Mouse (Mus musculus): Measurements from ENCODE around the gene Tmie. TPM values are rescaled to one million over a fixed set of nuclear protein-coding genes. Genes with fewer than 3 reads are reported as not detected.
A peak's percentile ranks its signal among the peaks of the same experiment; 100 is the strongest.

The Tmie gene
- 4.1 and 4.3 TPM in 2 replicates for polyA plus RNA-seq (2012; rRNA removed)

DNA sequence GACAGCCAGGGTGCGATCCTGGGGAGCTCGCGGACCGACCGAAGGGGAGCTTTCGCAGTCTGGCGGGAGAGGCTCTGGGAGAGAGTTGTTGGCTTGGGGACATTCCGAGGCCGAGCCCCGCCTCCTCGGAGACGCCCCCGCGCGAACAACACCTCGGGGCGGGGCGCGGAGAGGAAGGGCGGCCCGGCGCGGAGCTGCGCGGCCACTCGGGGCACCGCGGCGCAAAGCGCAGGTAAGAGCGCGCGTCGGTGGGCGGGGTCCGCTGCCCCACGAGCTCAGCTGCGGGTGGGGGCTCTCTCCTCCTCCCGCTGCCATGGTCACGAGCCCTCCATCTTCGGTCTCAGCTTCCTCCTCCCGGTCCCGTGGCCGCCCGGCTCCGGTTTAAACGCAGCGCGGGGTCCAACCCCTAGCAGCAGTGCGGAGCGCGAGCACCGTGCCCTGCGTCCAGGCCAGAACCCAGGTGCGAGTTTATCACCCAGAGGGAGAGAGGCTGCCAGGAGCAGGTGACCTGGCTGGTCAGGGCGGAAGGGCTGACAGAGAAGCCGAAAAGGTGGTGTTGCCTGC, at the start of gene Tmie:
Gene Tmie (minus strand): TSS at position 116 of the 564 bp plus-strand sequence.
- under 1% methylated on average over 57 of the region's 57 CpGs for WGBS
- peak; percentile 84 for DNase-seq
- peak within 1 kb of the TSS; percentile 91 for H3K4me3 ChIP-seq (replicated peaks; ENCODE audit: extremely low read depth, low read depth, low read length)
- TF ChIP-seq CTCF (IDR thresholded peaks at IDR 0.05; ENCODE audit: insufficient read depth, low read length) (no peak), POLR2A (IDR thresholded peaks at IDR 0.05; ENCODE audit: borderline replicate concordance, extremely low read depth, low read depth, low read length) (peak; percentile 88; the same call in 1 of the 2 replicates)
- H3K4me1 ChIP-seq (ENCODE audit: control insufficient read depth, insufficient read depth, low read length), result peaks cover 4% of the 10 kb centered on the region

- TF ChIP-seq CTCF (IDR thresholded peaks at IDR 0.05; ENCODE audit: insufficient read depth, low read length), result peak; percentile 90
- no peak for TF ChIP-seq POLR2A (IDR thresholded peaks at IDR 0.05; ENCODE audit: borderline replicate concordance, extremely low read depth, low read depth, low read length)
Observed at GRCm38 (mm10) chr9:110922759-110923158, 42.8 kb upstream of the Tmie start.

DNA sequence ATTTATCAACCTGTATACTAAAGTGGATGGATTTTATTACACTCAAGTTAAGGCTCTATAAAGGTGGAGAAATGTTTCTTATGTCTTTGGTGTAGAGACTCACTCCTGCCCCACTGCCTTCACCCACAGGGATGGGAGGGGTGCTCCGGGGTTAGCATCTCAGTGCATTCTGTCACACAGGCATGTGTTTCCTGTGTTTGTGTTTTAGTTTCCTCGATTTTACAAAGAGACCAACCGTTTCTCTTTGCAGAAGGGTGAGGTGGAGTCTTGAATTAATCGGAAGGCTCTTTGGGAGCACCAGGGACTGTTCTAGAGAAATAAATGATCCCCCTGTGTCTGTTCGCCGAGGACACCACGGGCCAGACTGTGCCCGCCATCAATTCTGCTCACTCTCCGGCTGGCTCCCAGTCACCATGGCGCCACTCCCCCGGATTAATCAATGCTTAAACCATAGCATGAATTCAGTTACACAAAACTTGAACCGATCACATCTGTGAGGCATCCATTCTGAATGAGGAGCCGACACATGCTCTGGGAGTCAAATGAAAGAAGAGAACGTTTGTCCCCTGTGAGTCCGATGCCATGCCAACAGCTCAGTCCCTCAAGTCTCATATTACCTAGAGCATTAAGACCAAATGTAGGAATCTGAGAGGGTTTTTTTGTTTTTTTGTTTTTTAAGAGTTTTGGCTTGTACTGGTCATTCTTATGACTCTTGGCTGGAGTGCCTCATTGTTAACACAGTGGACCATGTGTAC, 40.9 kb upstream of the Tmie start:
- H3K4me3 ChIP-seq (replicated peaks; ENCODE audit: extremely low read depth, low read depth, low read length), result no peak overlapping the region
- peak; percentile 10; the same call in 1 of the 2 replicates for TF ChIP-seq POLR2A (IDR thresholded peaks at IDR 0.05; ENCODE audit: borderline replicate concordance, extremely low read depth, low read depth, low read length)
- TF ChIP-seq CTCF (IDR thresholded peaks at IDR 0.05; ENCODE audit: insufficient read depth, low read length), result no peak
- H3K4me1 ChIP-seq (ENCODE audit: control insufficient read depth, insufficient read depth, low read length), result 0 out of 2 replicates have a peak, but pooled peaks cover 9% of the 10 kb centered on the region
- 46% methylated on average over 15 of the region's 15 CpGs for WGBS
- peak; percentile 30 for DNase-seq

More at GRCm38 (mm10) chr9:110922759-110923158, 42.8 kb upstream of the Tmie start:
- DNase-seq, result peak; percentile 66
- Histone ChIP-seq H3K4me3 (replicated peaks; ENCODE audit: extremely low read depth, low read depth, low read length) (no peak overlapping the region), H3K4me1 (ENCODE audit: control insufficient read depth, insufficient read depth, low read length) (0 out of 2 replicates have a peak, but pooled peaks cover 9% of the 10 kb centered on the region)
- WGBS, result 12% methylated on average over 7 of the region's 7 CpGs

DNA sequence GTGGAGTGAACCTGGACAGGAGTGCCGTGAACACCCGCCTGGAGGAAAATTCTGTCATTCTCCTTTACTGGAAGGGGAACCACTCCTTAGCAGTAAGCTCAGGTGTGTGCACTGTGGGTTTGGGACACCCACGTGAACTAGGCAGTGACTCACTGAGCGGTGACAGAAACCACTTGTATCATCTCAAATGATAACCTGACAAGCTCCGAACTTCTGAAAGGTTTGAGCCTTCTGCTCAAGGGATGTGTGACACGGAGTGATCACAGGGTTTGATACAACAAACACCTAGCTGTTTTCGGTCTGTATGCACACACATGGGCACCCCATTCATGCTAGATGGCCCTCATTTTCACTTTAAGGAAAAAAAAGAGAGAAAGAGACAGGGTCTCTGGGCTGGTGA, 36.9 kb upstream of the Tmie start, which contains the start of gene Fam240a:
Gene Fam240a (minus strand): TSS at position 76 of the 400 bp plus-strand sequence.
- no peak within 1 kb of the TSS for H3K4me3 ChIP-seq (replicated peaks; ENCODE audit: extremely low read depth, low read depth, low read length)
- WGBS, result 84% methylated on average over 7 of the region's 7 CpGs
- TF ChIP-seq CTCF (IDR thresholded peaks at IDR 0.05; ENCODE audit: insufficient read depth, low read length), result no peak
- TF ChIP-seq POLR2A (IDR thresholded peaks at IDR 0.05; ENCODE audit: borderline replicate concordance, extremely low read depth, low read depth, low read length), result no peak
- DNase-seq, result no peak
- 0 out of 2 replicates have a peak, but pooled peaks cover 9% of the 10 kb centered on the region for H3K4me1 ChIP-seq (ENCODE audit: control insufficient read depth, insufficient read depth, low read length)

GRCm38 (mm10) chr9:110915466-110915865, 35.6 kb upstream of the Tmie start:
- H3K4me3 ChIP-seq (replicated peaks; ENCODE audit: extremely low read depth, low read depth, low read length), result no peak overlapping the region
- H3K4me1 ChIP-seq (ENCODE audit: control insufficient read depth, insufficient read depth, low read length), result 0 out of 2 replicates have a peak, but pooled peaks cover 5% of the 10 kb centered on the region
- TF ChIP-seq CTCF (IDR thresholded peaks at IDR 0.05; ENCODE audit: insufficient read depth, low read length), result no peak
- no peak for TF ChIP-seq POLR2A (IDR thresholded peaks at IDR 0.05; ENCODE audit: borderline replicate concordance, extremely low read depth, low read depth, low read length)
- no peak for DNase-seq
- WGBS, result 38% methylated on average over 8 of the region's 8 CpGs

DNA sequence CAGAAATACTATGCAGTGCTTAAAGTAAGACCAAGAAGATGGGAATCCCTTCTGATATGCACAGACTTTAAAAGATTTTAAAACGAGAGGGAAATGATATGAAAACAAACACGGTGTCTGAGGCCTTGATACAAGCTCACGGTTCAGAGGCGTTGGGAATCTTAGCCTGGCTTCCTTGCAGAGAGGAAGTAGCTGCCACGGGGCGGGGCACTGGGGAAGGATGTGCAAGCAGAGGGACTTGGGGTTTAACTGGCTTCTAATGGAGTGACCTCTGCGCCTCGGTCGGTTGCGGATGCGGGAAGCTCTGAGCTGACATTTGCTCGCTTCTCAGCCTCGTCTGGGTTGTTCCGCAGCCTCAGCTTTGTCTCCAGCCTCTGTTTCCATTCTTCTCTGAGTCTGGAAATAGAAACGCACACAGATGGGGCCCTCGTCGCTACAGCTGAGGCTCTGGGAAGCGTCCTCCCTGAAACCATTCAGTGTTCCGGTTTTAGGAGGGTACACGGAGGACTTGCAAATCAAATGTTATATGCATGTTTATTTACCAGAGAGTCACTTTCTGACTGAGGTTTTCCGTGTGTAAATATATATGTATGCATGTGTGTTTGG, 34.8 kb upstream of the Tmie start:
- TF ChIP-seq CTCF (IDR thresholded peaks at IDR 0.05; ENCODE audit: insufficient read depth, low read length) (no peak), POLR2A (IDR thresholded peaks at IDR 0.05; ENCODE audit: borderline replicate concordance, extremely low read depth, low read depth, low read length) (no peak)
- H3K4me3 ChIP-seq (replicated peaks; ENCODE audit: extremely low read depth, low read depth, low read length), result no peak overlapping the region
- DNase-seq, result no peak
- no peaks in the 10 kb centered on the region for H3K4me1 ChIP-seq (ENCODE audit: control insufficient read depth, insufficient read depth, low read length)
- 58% methylated on average over 21 of the region's 21 CpGs for WGBS

DNA sequence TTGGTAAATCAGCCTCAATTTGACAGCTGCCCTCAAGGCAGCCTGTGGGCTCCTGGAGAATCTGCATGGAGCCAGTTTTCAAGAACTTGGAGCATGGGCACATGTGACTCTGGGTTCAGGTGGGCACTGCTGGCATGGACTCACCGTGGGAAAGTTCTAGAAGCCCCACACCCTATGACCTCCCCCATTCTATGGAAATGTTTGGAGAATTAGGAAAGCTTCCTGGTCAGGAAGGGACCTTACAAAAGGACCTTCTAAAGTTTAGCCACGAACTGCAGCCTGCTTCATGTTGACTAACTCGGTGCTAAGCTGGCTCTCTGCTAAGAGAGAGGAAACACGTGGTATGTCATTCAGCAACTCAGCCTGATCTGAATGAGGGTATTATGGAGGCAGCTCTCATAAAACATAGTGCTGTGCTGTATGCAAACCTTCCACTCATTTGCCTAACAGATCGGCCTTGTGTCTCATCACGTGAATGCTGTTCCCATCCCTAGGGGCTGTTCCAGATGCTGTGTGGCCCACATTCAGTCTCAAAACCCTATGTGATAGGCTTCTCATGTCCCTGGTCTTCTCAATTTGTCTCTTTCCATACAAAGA, 29.6 kb upstream of the Tmie start:
- DNase-seq, result no peak
- no peak overlapping the region for H3K4me3 ChIP-seq (replicated peaks; ENCODE audit: extremely low read depth, low read depth, low read length)
- WGBS, result 59% methylated on average over 6 of the region's 6 CpGs
- no peaks in the 10 kb centered on the region for H3K4me1 ChIP-seq (ENCODE audit: control insufficient read depth, insufficient read depth, low read length)
- TF ChIP-seq CTCF (IDR thresholded peaks at IDR 0.05; ENCODE audit: insufficient read depth, low read length), result no peak
- TF ChIP-seq POLR2A (IDR thresholded peaks at IDR 0.05; ENCODE audit: borderline replicate concordance, extremely low read depth, low read depth, low read length), result no peak

- no peak overlapping the region for H3K4me3 ChIP-seq (replicated peaks; ENCODE audit: extremely low read depth, low read depth, low read length)
- no peaks in the 10 kb centered on the region for H3K4me1 ChIP-seq (ENCODE audit: control insufficient read depth, insufficient read depth, low read length)
- TF ChIP-seq POLR2A (IDR thresholded peaks at IDR 0.05; ENCODE audit: borderline replicate concordance, extremely low read depth, low read depth, low read length) (no peak), CTCF (IDR thresholded peaks at IDR 0.05; ENCODE audit: insufficient read depth, low read length) (no peak)
- DNase-seq, result no peak
- WGBS, result 95% methylated on average over 3 of the region's 3 CpGs
Observed at GRCm38 (mm10) chr9:110908631-110909016, 28.7 kb upstream of the Tmie start.

Measured in lung, adult 2 months (tissue).